35 mouse cellular contexts compared by ENCODE assay signal in genomic region chr1:61576758-61577157, GRCm38 (mm10).
"Had no signal": no experiment of that assay in that cellular context is flagged by ENCODE, and none has a peak within 500 bp of the region (broad histone marks: within the 10 kb centered on the region; RNA-seq: fewer than 3 reads in every experiment).

No protein-coding gene starts in this region.

- H3K9me3 ChIP-seq: heart, embryonic 10.5 days; heart, embryonic 12.5 days; heart, embryonic 13.5 days; heart, embryonic 15.5 days; hindbrain, embryonic 10.5 days; hindbrain, embryonic 12.5 days; hindbrain, embryonic 13.5 days; hindbrain, embryonic 15.5 days; kidney, embryonic 15.5 days had no signal

- H3K27ac ChIP-seq: heart, embryonic 10.5 days; heart, embryonic 13.5 days; heart, embryonic 15.5 days; hindbrain, embryonic 10.5 days; hindbrain, embryonic 12.5 days; hindbrain, embryonic 13.5 days; hindbrain, embryonic 14.5 days; hindbrain, embryonic 15.5 days; hindbrain, postnatal 0 days; kidney, embryonic 15.5 days; kidney, postnatal 0 days; layer of hippocampus, adult 2 months; left cerebral cortex, adult 2 months had no signal

- ATAC-seq: hindbrain, embryonic 16.5 days; hindbrain, postnatal 0 days; inflammation-experienced regulatory T-cells, adult 6 months; intestine, embryonic 16.5 days; intestine, postnatal 0 days had no signal

- H3K27me3 ChIP-seq: heart, embryonic 12.5 days; heart, embryonic 13.5 days; heart, embryonic 15.5 days; hindbrain, embryonic 12.5 days; hindbrain, embryonic 13.5 days; hindbrain, embryonic 15.5 days; kidney, embryonic 15.5 days had no signal

- H3K4me1 ChIP-seq: heart, embryonic 10.5 days; heart, embryonic 12.5 days; heart, embryonic 13.5 days; heart, embryonic 15.5 days; hindbrain, embryonic 10.5 days; hindbrain, embryonic 12.5 days; hindbrain, embryonic 13.5 days; hindbrain, embryonic 15.5 days; kidney, embryonic 15.5 days had no signal

- H3K9ac ChIP-seq: heart, embryonic 12.5 days; heart, embryonic 13.5 days; heart, embryonic 15.5 days; hindbrain, embryonic 12.5 days; hindbrain, embryonic 13.5 days; hindbrain, embryonic 14.5 days; hindbrain, embryonic 15.5 days; kidney, embryonic 15.5 days had no signal

- DNase-seq: heart, postnatal 10 days; heart, postnatal 14 days; heart, postnatal 36 days; heart, postnatal 4 days; kidney, adult 11 months; kidney, adult 18-20 months; kidney, adult 2 months; kidney, adult 8-10 months; kidney, adult 9 months; kidney, postnatal 10 days; kidney, postnatal 14 days; kidney, postnatal 25 days; kidney, postnatal 36 days; kidney, postnatal 4 days; layer of hippocampus, adult 9-11 months; layer of hippocampus, postnatal 36 days had no signal

- H3K36me3 ChIP-seq: heart, embryonic 10.5 days; heart, embryonic 12.5 days; heart, embryonic 13.5 days; heart, embryonic 15.5 days; hindbrain, embryonic 10.5 days; hindbrain, embryonic 12.5 days; hindbrain, embryonic 13.5 days; hindbrain, embryonic 15.5 days; kidney, embryonic 15.5 days had no signal

- H3K4me3 ChIP-seq: heart, embryonic 10.5 days; heart, embryonic 12.5 days; heart, embryonic 13.5 days; heart, embryonic 15.5 days; hindbrain, embryonic 10.5 days; hindbrain, embryonic 12.5 days; hindbrain, embryonic 13.5 days; hindbrain, embryonic 15.5 days; kidney, embryonic 15.5 days; layer of hippocampus, adult 2 months; left cerebral cortex, adult 2 months had no signal

- H3K4me2 ChIP-seq: heart, embryonic 11.5 days; heart, embryonic 12.5 days; heart, embryonic 13.5 days; heart, embryonic 15.5 days; hindbrain, embryonic 12.5 days; hindbrain, embryonic 13.5 days; hindbrain, embryonic 14.5 days; hindbrain, embryonic 15.5 days; kidney, embryonic 15.5 days had no signal
